Mouse (Mus musculus): ENCODE measurements at regions not wholly inside any gene's neighbourhood (a gene's known extent, or its start where the extent isn't known, plus 50 kb on each side); places are given as distances from the start of the nearest gene placed in this dataset.

DNA sequence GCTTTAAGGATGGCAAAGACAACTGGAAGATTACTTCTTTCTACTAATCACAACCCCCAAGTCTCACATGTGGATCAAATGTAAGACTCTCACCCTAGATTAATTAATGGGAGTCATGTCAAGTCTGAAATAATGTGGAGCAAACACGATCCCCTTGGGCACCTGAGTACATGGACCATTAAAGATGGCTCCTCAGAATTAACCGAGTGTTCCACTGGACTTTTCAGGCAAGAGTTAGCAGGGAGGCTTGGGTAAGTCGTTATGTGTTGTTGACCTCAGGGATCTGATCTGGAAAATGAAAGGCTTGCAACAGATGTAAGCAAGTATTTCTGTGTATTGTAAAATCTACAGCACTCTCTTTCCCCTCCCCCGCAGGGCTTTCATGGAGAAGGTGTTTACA lies 296.3 kb downstream of the Olfm4 start:
- TF ChIP-seq POLR2A (IDR thresholded peaks at IDR 0.05; ENCODE audit: insufficient read depth, low read depth, low read length) (no peak), CTCF (IDR thresholded peaks at IDR 0.05; ENCODE audit: insufficient read depth, low read depth, low read length) (no peak)

Measured in olfactory bulb, adult 2 months (tissue).